Mouse (Mus musculus) stomach, postnatal 0 days (tissue): ENCODE data around the gene Shcbp1l.
"Not testable (repeated sequence)": the region's sequence is repeated elsewhere in the genome, so short reads cannot be mapped to it uniquely, and the experiment has no call there.

Experiments
- CTCF ChIP-seq: IDR thresholded peaks from 2 replicates; pipeline ENCODE4 v1.5.1; 2016; ENCODE audit warnings: antibody characterized with exemption, low read depth, mild to moderate bottlenecking, moderate library complexity
- EP300 ChIP-seq: optimal IDR thresholded peaks from 2 replicates; pipeline ENCODE3; 2016; ENCODE audit warnings: antibody characterized with exemption

GRCm38 (mm10) chr1:153413397-153414020 is 11.5 kb upstream of the Shcbp1l start:
- TF ChIP-seq CTCF, EP300: not testable (repeated sequence)
